Mouse (Mus musculus): ENCODE measurements around the gene Trmt5.

Gene Trmt5

GRCm38 (mm10) chr12:73269933-73270332 lies 16.6 kb downstream of the Trmt5 start:
- no peak for DNase-seq (ENCODE audit: extremely low read depth, low read depth)

DNA sequence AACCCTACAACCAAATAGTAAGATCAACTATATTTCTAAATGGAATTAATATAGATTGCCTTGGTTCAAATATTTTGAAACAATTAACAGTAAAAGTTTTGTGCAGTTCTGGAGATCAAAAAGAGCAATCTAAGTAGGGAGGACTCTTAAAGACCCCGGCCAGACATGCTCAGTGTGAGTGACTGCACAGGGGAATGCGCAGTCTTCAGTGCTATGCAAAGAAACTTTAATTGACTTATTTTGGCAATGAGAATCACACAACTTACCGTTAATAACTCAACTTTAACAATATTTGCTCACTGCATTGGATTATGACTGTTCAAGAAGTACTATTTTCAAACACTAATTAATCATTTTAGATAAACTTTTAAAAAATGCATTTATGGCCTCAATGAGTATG lies 17.0 kb downstream of the Trmt5 start:
- no peak for DNase-seq (ENCODE audit: extremely low read depth, low read depth)

GRCm38 (mm10) chr12:73268497-73268896 lies 18.0 kb downstream of the Trmt5 start:
- no peak for DNase-seq (ENCODE audit: extremely low read depth, low read depth)

DNA sequence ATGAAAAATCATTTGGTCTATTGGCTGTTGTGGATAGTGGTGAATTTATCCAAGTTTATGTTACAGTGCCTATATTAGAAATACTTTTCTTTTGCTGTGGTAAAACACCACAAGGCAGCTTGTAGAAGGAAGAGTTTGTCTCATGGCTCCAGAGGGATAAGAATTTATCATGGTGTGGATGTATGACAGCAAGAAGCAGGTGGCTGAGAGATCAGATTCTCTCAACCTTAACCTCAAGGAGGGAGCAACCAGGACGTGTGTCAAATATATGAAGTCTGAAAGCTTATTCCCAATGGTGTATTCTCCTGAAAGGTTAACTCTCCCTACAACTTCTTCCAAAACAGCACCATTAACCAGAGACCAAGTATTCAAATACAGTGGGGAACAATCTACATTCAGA lies 19.9 kb downstream of the Trmt5 start:
- no peak for DNase-seq (ENCODE audit: extremely low read depth, low read depth)

- DNase-seq (ENCODE audit: extremely low read depth, low read depth) = no peak
Measured at GRCm38 (mm10) chr12:73265381-73265978, 21.0 kb downstream of the Trmt5 start.

GRCm38 (mm10) chr12:73260339-73260738 lies 26.2 kb downstream of the Trmt5 start:
- no peak for DNase-seq (ENCODE audit: extremely low read depth, low read depth)

GRCm38 (mm10) chr12:73259269-73259668 lies 27.2 kb downstream of the Trmt5 start:
- no peak for DNase-seq (ENCODE audit: extremely low read depth, low read depth)

DNA sequence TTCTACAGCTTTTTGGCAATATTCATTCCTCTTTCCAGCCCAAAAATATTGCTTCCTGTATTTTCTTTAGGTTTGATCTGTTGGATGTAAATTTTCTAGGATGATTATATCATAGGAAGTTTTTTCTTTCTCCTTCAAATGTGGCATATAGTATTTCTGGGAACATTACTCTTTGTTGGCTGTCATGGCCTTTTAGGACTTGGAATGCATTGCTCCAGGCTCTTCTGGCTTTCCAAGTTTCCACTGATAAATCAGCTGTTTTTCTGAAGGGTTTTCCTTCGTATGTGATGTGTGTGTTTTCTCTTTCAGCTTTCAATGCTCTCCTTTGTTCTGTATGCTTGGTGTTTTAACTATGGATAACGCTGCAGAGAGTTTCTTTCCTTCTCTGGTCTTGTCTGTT lies 31.5 kb downstream of the Trmt5 start:
- no peak for DNase-seq (ENCODE audit: extremely low read depth, low read depth)

DNA sequence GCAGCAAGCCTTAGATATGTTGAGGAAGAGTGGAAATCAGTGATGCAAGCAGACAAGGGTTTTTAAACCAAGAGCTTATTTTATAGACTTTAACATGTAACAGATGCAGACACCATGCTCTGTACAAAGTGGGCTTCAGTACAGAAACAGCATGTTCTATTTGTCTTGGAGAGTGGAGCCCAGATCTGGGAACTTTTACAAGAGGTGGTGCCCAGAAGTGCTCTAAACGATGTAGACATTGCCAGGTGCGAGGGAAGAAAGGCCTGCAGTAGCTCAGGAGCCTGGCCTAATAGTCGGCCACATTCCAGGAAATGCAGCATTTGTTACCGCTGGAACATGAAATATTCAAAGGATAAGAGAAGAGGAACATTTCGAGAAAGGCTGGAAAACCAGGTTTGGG lies 40.8 kb downstream of the Trmt5 start:
- no peak for DNase-seq (ENCODE audit: extremely low read depth, low read depth)

DNA sequence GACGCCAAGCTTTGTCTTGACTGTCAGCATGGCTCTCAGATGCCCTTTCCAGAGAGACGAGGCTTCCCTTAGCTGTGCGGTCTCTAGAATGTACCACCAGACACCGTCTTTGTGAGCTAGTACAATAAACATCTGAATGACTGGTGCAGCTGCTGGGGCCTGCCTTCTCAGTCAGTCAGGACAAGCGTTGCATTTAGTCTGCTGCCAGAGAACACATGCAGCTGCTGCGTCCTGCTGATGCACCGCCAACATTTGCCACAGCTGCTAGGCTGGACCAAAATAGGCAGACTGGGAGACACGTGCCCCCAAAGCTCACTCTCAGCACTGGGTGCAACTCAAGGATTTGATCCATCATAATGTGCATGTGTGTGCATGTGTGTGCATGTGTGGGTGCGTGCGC lies 44.5 kb downstream of the Trmt5 start:
- no peak for DNase-seq (ENCODE audit: extremely low read depth, low read depth)

DNA sequence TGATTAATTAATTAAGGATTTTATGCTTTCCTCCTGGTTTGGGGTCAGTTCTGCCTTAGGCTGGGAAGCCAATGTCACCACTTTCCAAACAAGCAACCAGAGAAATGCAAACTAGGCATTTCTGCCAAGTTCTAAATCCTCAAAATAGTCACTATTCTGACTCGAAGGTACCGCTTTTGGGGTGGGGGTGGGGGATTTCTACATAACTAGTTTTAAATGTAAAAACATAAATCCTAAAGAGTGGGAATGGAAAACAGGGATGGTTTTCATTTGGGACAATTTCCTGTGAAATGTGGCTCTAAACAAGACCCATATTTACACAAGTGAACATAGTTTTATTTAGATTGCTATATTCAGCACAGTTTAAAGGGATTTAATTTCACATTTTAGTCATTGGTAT lies 53.9 kb downstream of the Trmt5 start:
- DNase-seq (ENCODE audit: extremely low read depth, low read depth) = no peak

GRCm38 (mm10) chr12:73231552-73231951 lies 55.0 kb downstream of the Trmt5 start:
- DNase-seq (ENCODE audit: extremely low read depth, low read depth) = no peak

GRCm38 (mm10) chr12:73230196-73230595 lies 56.3 kb downstream of the Trmt5 start:
- no peak for DNase-seq (ENCODE audit: extremely low read depth, low read depth)

All from MEL-GATA-1-ER (cell line).